Mouse (Mus musculus): ENCODE measurements at regions not wholly inside any gene's neighbourhood (a gene's known extent, or its start where the extent isn't known, plus 50 kb on each side); places are given as distances from the start of the nearest gene placed in this dataset.

DNA sequence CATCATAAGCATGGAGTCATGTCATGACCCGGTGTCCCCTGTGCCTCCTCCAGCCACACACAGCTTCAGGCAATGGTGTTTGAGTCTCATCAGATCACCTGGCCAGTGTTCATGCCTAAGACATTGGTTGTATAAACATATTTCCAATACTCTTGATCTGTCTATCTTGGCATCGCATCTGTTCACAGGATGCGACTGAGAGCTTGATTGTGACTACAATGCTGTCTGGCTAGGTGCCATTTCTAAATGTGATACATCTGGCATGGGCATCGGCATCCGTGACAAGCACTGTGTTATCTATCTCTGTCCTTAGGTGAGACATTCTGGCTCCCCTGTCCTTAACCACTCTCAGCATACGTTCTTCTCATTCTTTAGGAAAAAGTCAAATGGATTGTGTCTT lies 102.3 kb upstream of the Fut8 start:
- DNase-seq (ENCODE audit: low spot score), result no peak

- no peak for DNase-seq (ENCODE audit: low spot score)
These were observed 102.9 kb upstream of the Fut8 start for GRCm38 (mm10) chr12:77135067-77135466.

DNA sequence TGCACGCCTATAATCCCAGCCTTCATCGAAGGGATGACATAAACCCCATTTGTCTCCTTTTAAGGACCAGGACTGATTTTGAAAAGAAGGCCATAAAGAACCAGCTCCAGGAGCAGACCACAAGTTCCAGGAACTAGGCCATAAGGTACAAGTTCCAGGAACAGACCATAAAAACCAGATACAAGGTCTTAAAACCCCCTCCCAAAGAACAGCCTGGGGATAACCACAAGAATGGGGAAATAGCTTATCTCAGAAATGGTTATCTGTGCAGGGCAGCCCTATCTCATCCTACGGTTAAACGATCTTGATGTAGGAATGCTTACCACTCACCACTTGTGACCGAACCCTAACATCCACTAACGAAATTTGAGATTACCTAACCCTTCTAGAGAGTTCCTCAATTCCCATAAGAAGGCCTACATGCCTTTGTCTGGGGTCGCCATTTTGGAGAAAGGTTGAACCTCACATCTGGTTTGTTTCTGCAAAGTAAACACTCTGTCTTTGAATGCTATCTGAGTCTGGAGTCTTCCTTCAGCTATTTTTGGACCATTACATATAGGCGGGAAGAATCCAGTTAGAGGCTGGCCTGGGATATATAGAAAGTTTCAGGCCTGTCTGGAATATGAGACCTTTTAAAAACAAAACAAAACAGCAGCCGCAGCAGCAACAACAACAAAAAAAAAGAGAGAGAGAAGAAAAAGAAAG lies 103.5 kb upstream of the Fut8 start:
- no peak for DNase-seq (ENCODE audit: low spot score)

DNA sequence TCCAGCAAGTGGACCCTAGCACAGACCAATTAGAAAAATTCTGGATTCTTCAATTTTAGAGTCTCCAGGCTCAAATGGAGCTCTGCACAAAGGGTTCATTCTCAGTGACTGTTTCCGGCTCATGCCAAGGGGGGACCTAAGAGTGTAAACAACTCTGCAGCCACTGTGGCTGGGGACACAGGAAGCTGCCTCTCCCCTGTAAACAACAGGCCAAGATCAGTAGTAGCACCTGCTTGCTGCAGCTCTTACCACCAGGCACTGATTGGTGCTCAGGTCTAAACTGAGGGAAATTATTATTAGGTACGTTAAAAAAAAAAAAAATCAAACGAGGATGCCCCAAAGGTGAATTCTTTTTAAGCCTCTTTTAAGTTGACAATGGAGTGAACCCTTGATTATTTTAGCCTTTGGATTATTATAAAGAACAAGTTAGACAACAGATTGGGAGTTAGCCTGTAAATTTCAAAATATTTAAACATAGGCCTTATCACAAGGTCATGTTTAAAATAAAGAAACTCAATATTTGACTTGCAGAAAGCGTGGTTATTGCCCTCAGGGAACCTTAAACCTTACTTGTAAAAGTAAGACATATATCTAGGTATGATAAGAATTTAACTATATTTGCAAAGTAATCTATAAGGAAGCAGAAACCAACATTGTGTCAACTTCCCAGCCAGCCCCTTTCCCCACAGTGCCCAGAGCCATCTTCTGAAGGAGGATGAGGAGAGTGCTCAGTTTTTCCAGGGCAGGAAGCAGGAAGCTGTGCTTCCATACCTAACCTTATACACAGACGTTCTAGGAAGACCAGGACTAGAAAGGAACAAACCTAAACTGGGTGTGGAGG lies 104.2 kb upstream of the Fut8 start:
- no peak for DNase-seq (ENCODE audit: low spot score)

- no peak for DNase-seq (ENCODE audit: low spot score)
These were observed 106.6 kb upstream of the Fut8 start for GRCm38 (mm10) chr12:77131328-77131727.

- peak; percentile 42 for DNase-seq (ENCODE audit: low spot score)
These were observed 107.4 kb upstream of the Fut8 start for GRCm38 (mm10) chr12:77130526-77130925.

DNA sequence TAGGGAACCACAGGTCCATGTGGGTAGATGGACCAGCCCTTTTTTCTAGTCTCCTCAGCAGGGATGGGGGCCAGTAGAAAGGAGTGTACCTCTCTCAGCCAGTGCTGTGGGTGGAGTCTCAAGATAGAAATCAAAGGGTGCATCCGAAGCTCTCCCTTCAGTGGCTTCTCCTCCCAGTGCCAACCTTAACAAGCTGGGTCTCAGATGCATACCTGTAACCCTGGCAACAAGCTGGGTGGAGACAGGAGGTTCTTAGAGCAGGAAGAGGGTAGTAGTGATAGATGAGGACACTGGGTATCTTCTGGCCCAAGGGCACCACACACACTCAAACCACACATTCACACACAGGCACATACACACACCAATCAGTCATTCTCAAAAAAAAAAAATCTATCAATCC lies 113.7 kb upstream of the Fut8 start:
- DNase-seq (ENCODE audit: low spot score), result no peak

DNA sequence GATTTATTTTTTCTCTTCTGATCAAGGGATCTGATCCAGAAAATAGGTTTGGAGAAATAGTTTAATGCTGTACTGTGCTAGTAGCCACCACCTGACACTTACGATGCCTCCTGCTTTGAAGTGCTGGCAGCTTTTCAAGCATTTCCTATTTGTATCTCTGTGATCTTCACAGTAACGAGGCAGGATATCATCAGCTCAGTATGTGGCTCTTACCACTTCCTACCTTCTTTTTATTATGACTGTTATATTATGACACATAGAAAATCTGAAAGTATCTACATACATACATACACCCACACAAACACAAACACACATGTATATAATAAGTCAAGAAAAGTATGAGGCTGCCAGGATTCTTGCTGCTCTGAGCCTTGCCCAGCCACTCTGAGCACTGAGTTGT lies 124.4 kb upstream of the Fut8 start:
- DNase-seq (ENCODE audit: low spot score), result peak; percentile 63

GRCm38 (mm10) chr12:77112133-77112532 lies 125.8 kb upstream of the Fut8 start:
- no peak for DNase-seq (ENCODE audit: low spot score)

- no peak for DNase-seq (ENCODE audit: low spot score)
These were observed 130.7 kb upstream of the Fut8 start for GRCm38 (mm10) chr12:77107251-77107650.

GRCm38 (mm10) chr12:77105887-77106600 lies 131.9 kb upstream of the Fut8 start:
- DNase-seq (ENCODE audit: low spot score), result no peak

- DNase-seq (ENCODE audit: low spot score), result no peak
These were observed 137.4 kb upstream of the Fut8 start for GRCm38 (mm10) chr12:77100482-77100881.

- no peak for DNase-seq (ENCODE audit: low spot score)
These were observed 137.5 kb upstream of the Max start for GRCm38 (mm10) chr12:77099521-77099920.

- DNase-seq (ENCODE audit: low spot score), result no peak
These were observed 136.8 kb upstream of the Max start for GRCm38 (mm10) chr12:77098821-77099220.

DNA sequence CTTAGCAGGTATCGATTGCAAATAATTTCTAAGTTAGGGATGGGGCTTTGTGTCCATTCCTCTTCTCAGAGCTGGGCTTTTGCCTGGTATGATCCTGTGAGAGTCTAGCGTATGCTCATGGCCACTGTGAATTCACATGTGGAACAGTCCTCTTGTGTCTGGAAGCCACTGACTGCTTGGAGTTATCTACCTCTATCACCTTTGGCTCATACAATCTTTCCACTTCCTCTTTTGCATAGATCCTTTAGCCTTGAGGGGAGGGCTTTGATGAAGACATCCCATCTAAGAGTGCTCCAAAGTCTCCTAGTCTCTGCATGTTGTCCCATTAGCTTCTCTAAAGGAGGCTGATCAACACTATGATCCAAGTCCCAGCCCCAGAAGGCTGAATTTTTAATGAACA lies 135.8 kb upstream of the Max start:
- DNase-seq (ENCODE audit: low spot score), result no peak

GRCm38 (mm10) chr12:77096461-77096860 lies 134.5 kb upstream of the Max start:
- no peak for DNase-seq (ENCODE audit: low spot score)

DNA sequence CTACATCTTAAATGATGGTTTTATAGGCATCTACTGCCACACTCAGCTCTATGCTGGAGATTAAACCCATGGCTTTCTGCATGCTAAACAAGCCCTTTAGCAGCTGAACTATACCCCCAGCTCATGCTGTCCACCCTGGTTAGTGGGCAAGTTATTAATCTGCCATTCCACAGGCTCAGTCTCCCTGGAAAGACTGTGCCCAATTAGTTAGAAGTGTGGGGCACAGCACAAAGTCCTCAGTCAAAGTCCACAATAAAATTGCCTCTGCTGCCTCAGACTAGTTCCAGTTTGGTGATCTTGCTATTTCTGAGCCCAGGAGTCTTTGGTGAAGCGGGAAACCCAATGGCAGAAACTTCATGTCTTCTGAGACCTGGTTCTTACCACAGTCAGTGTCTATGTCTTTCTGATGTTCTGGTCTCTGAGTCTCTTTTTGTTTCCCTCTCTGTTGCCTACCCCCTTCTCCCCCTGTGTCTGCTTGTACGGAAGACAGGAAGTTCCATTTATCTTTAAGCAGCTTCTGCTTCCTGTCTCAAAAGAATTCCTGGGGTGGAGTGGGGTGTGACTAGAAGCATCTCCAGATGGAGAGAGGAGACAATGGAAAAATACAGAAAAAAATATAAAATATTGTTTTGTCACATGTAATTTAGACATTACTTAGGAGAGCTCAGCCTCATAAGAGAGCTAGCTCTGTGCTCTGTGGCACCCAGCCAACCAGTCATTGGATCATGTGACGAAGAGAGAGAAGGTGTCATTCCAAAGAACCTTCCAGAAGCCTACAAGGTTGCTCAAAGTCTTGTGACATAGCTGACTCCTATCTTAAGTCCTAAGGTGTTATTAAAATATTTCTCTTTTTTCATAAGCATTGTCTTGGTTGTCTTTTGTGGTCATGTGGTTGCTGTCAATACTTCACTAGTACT lies 133.3 kb upstream of the Max start:
- DNase-seq (ENCODE audit: low spot score), result no peak

GRCm38 (mm10) chr12:77094168-77094567 lies 132.2 kb upstream of the Max start:
- no peak for DNase-seq (ENCODE audit: low spot score)

DNA sequence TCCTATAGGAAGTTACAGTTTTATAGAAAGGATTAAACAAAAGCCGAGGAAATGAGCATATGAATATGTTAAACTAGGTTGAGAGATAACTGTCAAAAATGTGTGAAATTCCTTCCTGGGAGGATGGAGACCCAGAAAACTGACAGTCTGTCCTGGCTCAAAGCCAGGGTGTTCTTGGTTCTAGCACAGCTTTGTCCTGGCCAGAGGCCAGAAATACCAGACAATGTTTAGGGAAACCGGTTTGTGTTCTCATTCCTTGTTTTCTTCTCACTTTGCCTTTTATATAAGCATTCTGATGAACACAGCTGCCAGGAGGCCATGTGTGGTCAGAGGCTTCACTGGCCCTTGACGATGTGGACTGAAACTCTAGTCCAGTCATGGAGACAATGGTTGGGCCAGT lies 130.7 kb upstream of the Max start:
- DNase-seq (ENCODE audit: low spot score), result no peak

DNA sequence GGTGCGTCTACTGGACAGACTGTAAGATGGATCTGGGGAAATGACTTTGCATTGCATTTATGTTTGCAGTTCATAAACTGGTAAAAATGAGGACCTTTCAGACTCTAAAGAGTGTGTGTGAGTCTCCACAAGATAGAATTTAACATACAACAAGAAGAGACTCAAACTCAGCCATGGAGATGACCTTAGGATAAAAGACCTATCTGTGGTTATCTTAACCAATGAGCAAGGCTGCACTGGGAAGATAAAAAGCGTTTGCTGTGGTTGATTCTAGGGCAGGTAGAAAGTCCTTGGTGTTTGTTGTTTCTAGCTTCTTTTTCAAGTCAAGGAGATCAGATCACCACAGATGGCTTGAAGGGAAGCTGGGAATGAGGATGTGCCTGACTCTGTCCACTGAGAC lies 130.1 kb upstream of the Max start:
- no peak for DNase-seq (ENCODE audit: low spot score)

- DNase-seq (ENCODE audit: low spot score), result no peak
These were observed 129.7 kb upstream of the Max start for GRCm38 (mm10) chr12:77091700-77092099.

Measured in thymus, postnatal 0 days (tissue).